Mouse (Mus musculus) ES-E14 (cell line): Measurements from ENCODE around the gene Tmub1. TPM values are rescaled to one million over a fixed set of nuclear protein-coding genes. Genes with fewer than 3 reads are reported as not detected.
A peak's percentile ranks its signal among the peaks of the same experiment; 100 is the strongest.

Experiments used
- DNase-seq: peaks from one replicate; pipeline ENCODE4 v3.0.0-alpha.2; 2013; ENCODE audit warnings: low read depth, low spot score
- H3K27ac ChIP-seq: 2 replicates; pipeline ENCODE4 v1.5.1; 2012; ENCODE audit warnings: low read depth, mild to moderate bottlenecking, low read length, moderate library complexity, mixed read lengths; ENCODE audit not compliant: poor library complexity, insufficient read depth, severe bottlenecking
- H3K36me3 ChIP-seq: 2 replicates; pipeline ENCODE4 v1.6.1; 2012; ENCODE audit warnings: mild to moderate bottlenecking, low read length, moderate library complexity, mixed read lengths; ENCODE audit not compliant: control insufficient read depth, poor library complexity, insufficient read depth, severe bottlenecking
- H3K4me1 ChIP-seq, 2 experiments: fragments of 150-350 bp in 1 of 2; sonication (generic) in 1 of 2; 2 replicates each; pipeline ENCODE4 v1.6.1; 2012; ENCODE audit warnings: low read length in 2 of 2, mild to moderate bottlenecking in 1 of 2, mixed read lengths in 1 of 2; ENCODE audit not compliant: control insufficient read depth in 2 of 2, insufficient read depth in 2 of 2, poor library complexity in 1 of 2
- H3K4me3 ChIP-seq, 2 experiments: fragments of 150-350 bp in 1 of 2; sonication (generic) in 1 of 2; 2 replicates each; pipeline ENCODE4 v1.5.1; 2012; ENCODE audit warnings: low read length in 2 of 2, low read depth in 1 of 2, mild to moderate bottlenecking in 1 of 2, mixed read lengths in 1 of 2; ENCODE audit not compliant: insufficient read depth in 1 of 2, poor library complexity in 1 of 2, severe bottlenecking in 1 of 2
- H3K9ac ChIP-seq: 2 replicates; pipeline ENCODE4 v1.6.1; 2012; ENCODE audit warnings: low read depth, mild to moderate bottlenecking, low read length, mixed read lengths; ENCODE audit not compliant: poor library complexity, insufficient read depth, severe bottlenecking
- H3K9me3 ChIP-seq: fragments of 150-350 bp; sonication (generic); 2 replicates; pipeline ENCODE4 v1.6.1; 2012; ENCODE audit warnings: low read depth, mild to moderate bottlenecking, low read length; ENCODE audit not compliant: control insufficient read depth, insufficient read depth
- CHD2 ChIP-seq: IDR thresholded peaks from 2 replicates; pipeline ENCODE4 v1.6.1; 2014; ENCODE audit warnings: mild to moderate bottlenecking, low read depth, low read length, inconsistent platforms
- HCFC1 ChIP-seq: IDR thresholded peaks from 2 replicates; pipeline ENCODE4 v1.6.1; 2012; ENCODE audit warnings: low read length, inconsistent platforms, borderline replicate concordance; ENCODE audit not compliant: insufficient read depth
- MAFK ChIP-seq: IDR thresholded peaks from 2 replicates; pipeline ENCODE4 v1.6.1; 2014; ENCODE audit warnings: mild to moderate bottlenecking, low read depth, low read length, inconsistent platforms; ENCODE audit not compliant: insufficient read depth
- ZC3H11A ChIP-seq: IDR thresholded peaks from 2 replicates; pipeline ENCODE4 v1.6.1; 2012; ENCODE audit warnings: low read depth, mild to moderate bottlenecking, inconsistent platforms, low read length, borderline replicate concordance
- ZNF384 ChIP-seq: IDR thresholded peaks from 2 replicates; pipeline ENCODE4 v1.6.1; 2012; ENCODE audit warnings: low read depth, low read length, inconsistent platforms
- in situ Hi-C, 2 experiments: fragments of 600-800 bp; cut with MboI; formaldehyde crosslinking; loops; one replicate each; pipeline ENCODE4 v1.15.1; 2025; ENCODE audit warnings: low sequenced_read_pairs in 2 of 2, inconsistent platforms in 1 of 2; ENCODE audit not compliant: unreplicated experiment in 2 of 2
- total RNA-seq: library from RNA; depleted of rRNA; stranded (reverse); fragments of 300-350 nt; gene quantifications from 2 replicates; pipeline ENCODE4 v1.2.3, GENCODE M21; 2012

The Tmub1 gene
- total RNA-seq, 1 experiment = 7.8 TPM

DNA sequence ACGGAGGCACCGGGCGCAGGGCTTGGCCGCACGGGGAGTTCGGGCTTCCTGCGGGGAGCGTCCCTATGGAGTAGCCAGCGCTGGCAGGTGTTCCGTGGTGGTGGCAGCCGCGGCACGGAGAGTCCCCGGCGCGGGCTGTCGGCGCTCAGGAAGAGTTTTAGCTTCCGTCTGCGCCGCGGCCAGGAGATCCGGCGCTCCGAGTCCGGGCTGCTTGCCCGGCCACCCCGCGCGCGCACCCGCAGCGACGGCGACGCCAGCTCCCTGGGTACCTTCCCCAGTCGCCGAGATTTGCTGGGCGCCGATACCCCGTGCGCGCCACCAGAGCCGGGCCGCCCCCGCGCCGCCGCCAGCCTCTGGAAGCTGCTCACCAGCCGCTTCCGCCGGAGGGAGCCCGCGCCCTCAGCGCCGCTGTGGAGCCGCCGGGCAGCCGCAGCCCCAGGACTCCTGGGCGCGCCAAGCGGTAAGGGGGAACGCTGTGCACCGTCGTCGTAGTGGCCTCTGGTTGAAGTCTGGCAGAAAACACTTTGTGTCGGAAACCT is 27.1 kb upstream of the Tmub1 start:
- peak overlapping the region; percentile 59 for H3K9ac ChIP-seq
- no peak overlapping the region for H3K27ac ChIP-seq
- H3K4me3 ChIP-seq = peak overlapping the region; percentile 58 to 68
- no peaks in the 10 kb centered on the region for H3K9me3 ChIP-seq
- H3K4me1 ChIP-seq = peaks cover 0 to 22% of the 10 kb centered on the region in 2 experiments; a peak in 2 of 4 replicates
- in situ Hi-C loops = no loop called here
- peaks cover 21% of the 10 kb centered on the region; the same call in 1 of the 2 replicates for H3K36me3 ChIP-seq
- no peak for TF ChIP-seq ZC3H11A
- no peak for DNase-seq

DNA sequence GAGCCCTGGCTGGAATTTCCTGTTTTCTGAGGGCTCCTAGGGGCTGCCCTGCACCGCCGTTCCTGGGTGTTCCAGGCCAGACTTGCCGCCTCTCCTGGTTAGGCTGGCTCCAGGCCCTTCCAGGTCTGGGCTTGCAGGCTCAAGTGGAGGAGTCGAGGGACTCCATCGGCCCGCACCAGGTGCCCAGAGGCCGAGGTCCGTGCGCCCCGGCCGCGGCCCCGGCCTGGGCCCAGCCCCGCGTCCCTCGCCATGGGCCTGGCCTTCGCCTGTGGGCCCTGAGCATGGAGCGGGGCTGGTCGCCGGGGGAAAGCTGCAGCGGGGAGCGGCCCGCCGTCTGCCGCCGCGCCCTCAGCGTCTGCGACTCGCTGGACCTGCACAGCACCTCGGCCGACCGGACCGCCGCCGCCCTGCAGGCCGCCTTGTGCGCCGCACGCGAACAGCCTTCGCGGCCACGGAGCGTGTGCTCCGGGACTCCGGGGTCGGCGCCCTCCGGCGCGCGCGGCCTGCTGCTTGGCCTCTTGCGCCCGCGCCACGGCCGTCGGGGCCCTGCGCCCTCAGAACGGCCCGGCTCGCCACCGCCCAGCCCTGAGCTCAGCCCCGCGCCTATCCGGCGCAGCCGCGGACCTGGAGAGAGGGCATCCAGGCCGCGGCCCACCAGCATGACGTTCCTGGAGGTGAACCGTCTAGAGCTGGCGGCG is 26.5 kb upstream of the Tmub1 start:
- Histone ChIP-seq H3K9ac (peak overlapping the region; percentile 59), H3K4me1 (peaks cover 0 to 18% of the 10 kb centered on the region in 2 experiments; a peak in 2 of 4 replicates), H3K36me3 (peaks cover 19% of the 10 kb centered on the region; the same call in 1 of the 2 replicates), H3K27ac (no peak overlapping the region), H3K9me3 (no peaks in the 10 kb centered on the region), H3K4me3 (peak overlapping the region; percentile 58 to 68)
- in situ Hi-C loops = no loop called here
- no peak for DNase-seq
- TF ChIP-seq HCFC1 (no peak), ZNF384 (no peak), CHD2 (no peak), MAFK (no peak), ZC3H11A (no peak)

DNA sequence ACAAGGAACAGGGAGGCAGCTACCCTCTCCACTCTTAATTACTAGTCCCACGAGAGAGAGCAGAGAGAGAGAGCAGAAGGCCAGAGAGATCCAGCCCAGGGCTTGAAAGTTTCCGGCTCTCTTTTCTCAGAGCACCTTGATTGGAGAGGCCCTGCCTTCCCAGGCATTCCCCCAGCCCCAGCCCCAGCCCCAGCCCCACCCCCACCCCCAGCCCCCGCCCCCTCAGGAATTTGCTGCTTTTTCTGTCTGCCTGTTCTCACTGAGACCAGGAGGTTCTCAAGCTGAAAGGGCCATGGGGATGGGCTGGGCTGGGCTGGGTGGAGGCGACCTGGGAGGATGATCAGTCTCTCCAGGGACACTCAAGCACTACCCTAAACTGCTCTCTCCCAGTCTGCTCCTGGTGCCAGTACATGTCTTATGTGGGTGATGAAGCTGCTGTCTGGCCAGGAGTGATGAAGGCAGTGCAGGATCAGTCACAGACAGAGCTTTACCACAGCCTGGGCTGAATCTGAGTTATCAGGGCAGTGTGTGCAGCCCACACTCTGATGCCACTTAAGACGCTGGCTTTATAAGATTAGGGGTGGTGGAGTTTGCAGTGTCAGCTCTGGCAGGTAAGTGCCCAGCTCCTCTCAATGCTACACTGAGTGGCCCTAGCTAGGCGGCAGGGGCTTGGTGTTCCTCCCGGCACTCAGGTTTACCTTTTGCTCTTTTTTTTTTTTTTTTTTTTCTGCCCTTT is 25.4 kb upstream of the Tmub1 start:
- Histone ChIP-seq H3K36me3 (peaks cover 11% of the 10 kb centered on the region; the same call in 1 of the 2 replicates), H3K4me1 (peaks cover 0 to 18% of the 10 kb centered on the region in 2 experiments; a peak in 2 of 4 replicates), H3K9ac (peak overlapping the region; percentile 28; the same call in 1 of the 2 replicates), H3K9me3 (no peaks in the 10 kb centered on the region), H3K4me3 (peak overlapping the region in 1 of 2 experiments; percentile 2; a peak in 1 of 4 replicates), H3K27ac (no peak overlapping the region)
- TF ChIP-seq HCFC1 = no peak
- no peak for TF ChIP-seq CHD2
- in situ Hi-C loops = no loop called here
- DNase-seq = peak; percentile 60

DNA sequence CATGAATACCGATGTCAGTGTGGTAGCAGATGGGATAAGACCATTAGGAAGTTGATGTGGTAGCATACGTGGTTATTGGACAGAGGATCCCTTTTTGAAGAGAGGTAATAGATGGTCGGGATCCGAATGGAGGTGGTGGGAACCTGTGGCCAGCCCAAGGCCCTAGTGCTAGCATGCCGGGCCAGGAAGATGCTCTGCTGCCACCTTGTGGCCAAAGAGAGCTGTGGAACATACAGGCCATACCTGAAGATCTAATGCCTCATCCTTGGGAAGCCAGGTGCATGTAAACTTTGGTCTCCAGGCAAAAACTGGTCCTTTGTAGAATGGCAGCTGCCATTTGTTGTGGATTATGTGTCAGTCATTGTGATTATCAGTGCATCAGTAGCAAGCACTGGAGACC is 22.9 kb upstream of the Tmub1 start:
- H3K4me1 ChIP-seq = peaks cover 0 to 14% of the 10 kb centered on the region in 2 experiments; a peak in 2 of 4 replicates
- in situ Hi-C loops = no loop called here

More for the DNA sequence above, 22.9 kb upstream of the Tmub1 start:
- no peaks in the 10 kb centered on the region for H3K36me3 ChIP-seq
- no peak overlapping the region for H3K9ac ChIP-seq
- DNase-seq = peak; percentile 77
- no peaks in the 10 kb centered on the region for H3K9me3 ChIP-seq
- no peak overlapping the region for H3K27ac ChIP-seq
- H3K4me3 ChIP-seq = no peak overlapping the region
- TF ChIP-seq ZC3H11A (peak; percentile 71), HCFC1 (no peak), CHD2 (no peak)
